Mouse (Mus musculus): ENCODE results near the gene Zfp800. TPM values are rescaled to one million over a fixed set of nuclear protein-coding genes. Genes with fewer than 3 reads are reported as not detected.

The Zfp800 gene
- polyA plus RNA-seq, 1 experiment from 2014 or later: 23.0 TPM

GRCm38 (mm10) chr6:28215268-28215954 lies 182.4 kb downstream of the Zfp800 start:
- WGBS: under 1% methylated on average over 83 of the region's 87 CpGs

GRCm38 (mm10) chr6:28214658-28215267 lies 183.0 kb downstream of the Zfp800 start:
- Histone ChIP-seq H3K27ac (peak overlapping the region; percentile 83), H3K9me3 (no peaks in the 10 kb centered on the region), H3K4me1 (replicated peaks) (peaks cover 5% of the 10 kb centered on the region; the same call in 1 of the 2 replicates), H3K27me3 (no peaks in the 10 kb centered on the region), H3K36me3 (no peaks in the 10 kb centered on the region), H3K4me3 (peak overlapping the region; percentile 60), H3K9ac (peak overlapping the region; percentile 82), H3K4me2 (peak overlapping the region; percentile 69)
- peak; percentile 55 for ATAC-seq (ENCODE audit: low FRiP score)
- WGBS: 31% methylated on average over 13 of the region's 13 CpGs

More at GRCm38 (mm10) chr6:28215268-28215954, 182.4 kb downstream of the Zfp800 start:
- no peaks in the 10 kb centered on the region for H3K9me3 ChIP-seq
- H3K36me3 ChIP-seq: no peaks in the 10 kb centered on the region
- ATAC-seq (ENCODE audit: low FRiP score): peak; percentile 92
- peak overlapping the region; percentile 60 for H3K4me3 ChIP-seq
- H3K4me2 ChIP-seq: peak overlapping the region; percentile 69
- no peaks in the 10 kb centered on the region for H3K27me3 ChIP-seq
- H3K27ac ChIP-seq: peak overlapping the region; percentile 83
- H3K9ac ChIP-seq: peak overlapping the region; percentile 82
- H3K4me1 ChIP-seq (replicated peaks): peaks cover 5% of the 10 kb centered on the region; the same call in 1 of the 2 replicates

- WGBS: 49% methylated on average over 4 of the region's 4 CpGs
- Histone ChIP-seq H3K4me2 (no peak overlapping the region), H3K4me1 (replicated peaks) (no peaks in the 10 kb centered on the region), H3K9me3 (no peaks in the 10 kb centered on the region), H3K27me3 (no peaks in the 10 kb centered on the region), H3K9ac (no peak overlapping the region), H3K4me3 (no peak overlapping the region), H3K36me3 (no peaks in the 10 kb centered on the region), H3K27ac (no peak overlapping the region)
- ATAC-seq (ENCODE audit: low FRiP score): peak; percentile 59; the same call in 1 of the 2 replicates
Observed at GRCm38 (mm10) chr6:28203454-28203853, 194.4 kb downstream of the Zfp800 start.

GRCm38 (mm10) chr6:28202833-28203232 lies 195.0 kb downstream of the Zfp800 start:
- H3K36me3 ChIP-seq: no peaks in the 10 kb centered on the region
- no peak overlapping the region for H3K27ac ChIP-seq

DNA sequence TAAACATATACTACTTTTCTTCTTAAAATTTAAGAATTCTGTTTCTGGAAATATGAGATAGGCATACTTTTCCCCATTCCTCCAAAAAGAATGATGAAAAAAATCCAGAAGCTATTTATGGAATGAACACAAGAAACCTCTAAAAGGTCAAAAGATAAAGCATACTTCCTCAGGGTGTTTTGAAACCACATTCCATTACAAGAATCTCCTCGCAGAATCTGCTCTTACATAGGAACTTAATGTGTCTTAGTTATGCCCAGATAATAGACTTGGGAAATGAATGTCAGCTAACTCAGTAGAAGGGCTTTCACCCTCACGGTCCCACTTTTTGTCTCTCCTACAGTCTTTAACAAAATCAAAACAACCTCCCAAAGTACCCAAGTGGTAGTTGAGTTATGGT lies 203.9 kb downstream of the Zfp800 start:
- no peak overlapping the region for H3K27ac ChIP-seq
- no peak overlapping the region for H3K4me2 ChIP-seq
- no peak for ATAC-seq (ENCODE audit: low FRiP score)
- H3K27me3 ChIP-seq: no peaks in the 10 kb centered on the region
- 76% methylated on average over 2 of the region's 2 CpGs for WGBS
- H3K4me1 ChIP-seq (replicated peaks): no peaks in the 10 kb centered on the region
- H3K9ac ChIP-seq: no peak overlapping the region
- no peak overlapping the region for H3K4me3 ChIP-seq
- no peaks in the 10 kb centered on the region for H3K9me3 ChIP-seq
- H3K36me3 ChIP-seq: no peaks in the 10 kb centered on the region

More at GRCm38 (mm10) chr6:28202833-28203232, 195.0 kb downstream of the Zfp800 start:
- no peak; the same call in 1 of the 2 replicates for ATAC-seq (ENCODE audit: low FRiP score)
- WGBS: 53% methylated on average over 6 of the region's 6 CpGs
- H3K27me3 ChIP-seq: no peaks in the 10 kb centered on the region
- H3K9ac ChIP-seq: no peak overlapping the region
- H3K9me3 ChIP-seq: no peaks in the 10 kb centered on the region
- no peak overlapping the region for H3K4me3 ChIP-seq
- H3K4me2 ChIP-seq: no peak overlapping the region
- no peaks in the 10 kb centered on the region for H3K4me1 ChIP-seq (replicated peaks)

- ATAC-seq (ENCODE audit: low FRiP score): no peak
- 92% methylated on average over 2 of the region's 2 CpGs for WGBS
- no peak overlapping the region for H3K27ac ChIP-seq
Observed at GRCm38 (mm10) chr6:28191935-28192334, 205.9 kb downstream of the Zfp800 start.

More at GRCm38 (mm10) chr6:28191935-28192334, 205.9 kb downstream of the Zfp800 start:
- no peak overlapping the region for H3K4me2 ChIP-seq
- H3K9me3 ChIP-seq: no peaks in the 10 kb centered on the region
- no peaks in the 10 kb centered on the region for H3K27me3 ChIP-seq
- no peak overlapping the region for H3K9ac ChIP-seq
- H3K36me3 ChIP-seq: no peaks in the 10 kb centered on the region
- H3K4me1 ChIP-seq (replicated peaks): no peaks in the 10 kb centered on the region
- H3K4me3 ChIP-seq: no peak overlapping the region

Other genes with a start within 250 kb of the Zfp800 start
- gene Arf5, start 25.6 kb upstream of the Zfp800 start, polyA plus RNA-seq (2015; fragmentation: Nextera tagmentation; extraction: Ambion mirVana): 401 and 406 TPM in 2 replicates
- not detected in 2 replicates for gene Fscn3, start 29.8 kb upstream of the Zfp800 start, polyA plus RNA-seq (2015; fragmentation: Nextera tagmentation; extraction: Ambion mirVana)
- 12.0 and 13.8 TPM in 2 replicates for gene Gcc1, start 30.4 kb upstream of the Zfp800 start, polyA plus RNA-seq (2015; fragmentation: Nextera tagmentation; extraction: Ambion mirVana)
- gene Pax4, start 51.3 kb upstream of the Zfp800 start, polyA plus RNA-seq (2015; fragmentation: Nextera tagmentation; extraction: Ambion mirVana): not detected in 2 replicates
- gene Snd1, start 77.1 kb upstream of the Zfp800 start, polyA plus RNA-seq (2015; fragmentation: Nextera tagmentation; extraction: Ambion mirVana): 81.2 and 85.6 TPM in 2 replicates

Measured in hindbrain, embryonic 13.5 days (tissue).